Mouse (Mus musculus): Measurements from ENCODE around the gene Ms4a18. TPM values are rescaled to one million over a fixed set of nuclear protein-coding genes. Genes with fewer than 3 reads are reported as not detected.
"Not testable (repeated sequence)": the region's sequence is repeated elsewhere in the genome, so short reads cannot be mapped to it uniquely, and the experiment has no call there.

Ms4a18 gene
- total RNA-seq (2021) = not detected
- long read RNA-seq, experiment 1 = 0 reads
- long read RNA-seq, experiment 2 = 0 reads

DNA sequence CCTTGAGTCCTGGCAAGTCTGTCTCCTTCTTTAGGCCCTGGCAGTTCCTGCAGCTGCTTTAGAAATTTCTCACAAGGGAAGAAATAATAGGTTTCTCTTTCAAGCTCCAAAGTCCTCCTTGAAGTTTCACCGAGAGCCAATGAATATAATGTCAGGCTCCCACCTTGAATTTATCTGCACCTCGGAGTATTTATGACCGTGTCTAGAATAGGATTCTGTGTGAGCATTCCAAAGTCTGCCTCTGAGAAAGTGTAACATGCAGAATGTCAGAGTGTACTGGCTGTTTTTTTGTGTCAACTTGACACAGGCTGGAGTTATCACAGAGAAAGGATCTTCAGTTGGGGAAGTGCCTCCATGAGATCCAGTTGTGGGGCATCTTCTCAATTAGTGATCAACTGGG lies at the start of gene Ms4a18:
Gene Ms4a18, minus strand, starts transcription at position 141 of the 400 bp plus-strand sequence.
- H3K4me3 ChIP-seq = no peak within 1 kb of the TSS
- TF ChIP-seq CTCF (conservative IDR thresholded peaks at IDR 0.05) = no peak
- no peak within 1 kb of the TSS for H3K27ac ChIP-seq
- no peak for DNase-seq (ENCODE audit: low spot score in 2 of 2)

DNA sequence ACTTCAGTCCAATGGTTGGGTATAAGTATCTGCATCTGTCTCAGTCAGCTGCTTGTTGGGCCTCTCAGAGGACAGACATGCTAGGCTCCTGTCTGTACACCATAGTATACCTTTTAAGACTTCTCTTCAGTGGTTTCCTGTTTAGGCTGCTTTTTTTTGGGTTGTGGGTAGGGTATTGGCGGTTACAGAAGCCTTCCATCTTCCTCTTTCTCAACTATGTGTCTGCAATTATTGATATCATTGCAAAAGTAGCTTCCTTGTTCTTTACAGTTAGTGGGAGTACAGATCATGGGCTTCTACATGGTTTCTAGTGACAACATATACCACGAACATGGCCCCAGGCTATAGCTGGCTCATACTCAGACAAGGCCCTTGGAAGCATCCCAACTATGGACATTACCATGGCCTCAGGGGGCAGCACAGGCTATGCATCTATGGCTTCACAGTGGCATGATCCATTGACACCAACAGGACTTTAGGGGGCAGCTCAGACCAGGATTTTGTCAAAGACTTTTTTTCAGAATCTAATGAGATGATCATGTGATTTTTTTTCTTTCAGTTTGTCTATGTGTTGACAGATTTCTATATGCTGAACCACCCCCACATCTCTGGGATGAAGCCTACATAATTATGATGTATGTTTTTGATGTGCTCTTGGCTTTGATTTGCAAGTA lies 47.5 kb upstream of the Ms4a18 start:
- Histone ChIP-seq H3K27ac (no peak overlapping the region), H3K4me3 (no peak overlapping the region)
- no peak for DNase-seq (ENCODE audit: low spot score in 2 of 2)
- TF ChIP-seq CTCF (conservative IDR thresholded peaks at IDR 0.05) = no peak

DNA sequence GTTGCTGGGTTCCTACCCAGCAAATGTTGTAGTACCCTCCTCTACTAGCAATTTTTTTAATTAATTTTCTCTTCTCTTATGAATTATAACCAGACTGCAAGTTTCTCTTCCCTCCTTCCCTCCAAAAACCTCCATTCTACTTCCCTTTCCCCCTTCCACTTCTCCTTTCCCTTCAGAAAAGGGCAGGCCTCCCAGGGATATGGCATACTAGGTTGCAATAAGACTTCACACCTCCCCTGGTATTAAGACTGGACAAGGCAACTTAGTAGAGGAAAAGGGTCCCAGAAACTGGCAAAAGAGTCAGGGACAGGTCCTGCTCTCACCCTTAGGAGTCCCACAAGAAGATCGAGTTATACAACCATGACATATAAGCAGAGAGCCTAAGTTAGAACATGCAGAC lies 43.1 kb upstream of the Ms4a18 start:
- no peak for TF ChIP-seq CTCF (conservative IDR thresholded peaks at IDR 0.05)
- H3K4me3 ChIP-seq = no peak overlapping the region
- DNase-seq (ENCODE audit: low spot score in 2 of 2) = no peak
- no peak overlapping the region for H3K27ac ChIP-seq

DNA sequence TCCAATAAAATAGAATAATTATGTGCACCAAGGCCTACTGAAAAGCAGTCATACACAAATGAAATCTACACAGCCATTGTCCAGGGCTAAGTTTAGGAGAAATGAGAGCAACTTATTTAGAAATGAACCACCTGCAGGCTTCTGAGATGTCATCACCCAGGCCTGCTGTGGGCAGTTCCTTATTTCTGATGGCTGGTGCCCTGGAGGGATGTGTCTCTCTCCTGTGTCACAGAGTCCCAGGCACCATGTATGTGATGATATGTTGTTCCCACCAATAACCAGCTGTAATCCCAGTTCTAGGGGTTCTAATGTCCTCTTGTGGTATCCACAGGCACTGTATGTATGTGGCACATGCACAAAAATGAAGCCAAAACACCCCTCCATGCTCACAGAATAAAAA lies 42.1 kb upstream of the Ms4a18 start:
- TF ChIP-seq CTCF (conservative IDR thresholded peaks at IDR 0.05) = no peak
- no peak overlapping the region for H3K27ac ChIP-seq
- no peak overlapping the region for H3K4me3 ChIP-seq
- DNase-seq (ENCODE audit: low spot score in 2 of 2) = no peak

DNA sequence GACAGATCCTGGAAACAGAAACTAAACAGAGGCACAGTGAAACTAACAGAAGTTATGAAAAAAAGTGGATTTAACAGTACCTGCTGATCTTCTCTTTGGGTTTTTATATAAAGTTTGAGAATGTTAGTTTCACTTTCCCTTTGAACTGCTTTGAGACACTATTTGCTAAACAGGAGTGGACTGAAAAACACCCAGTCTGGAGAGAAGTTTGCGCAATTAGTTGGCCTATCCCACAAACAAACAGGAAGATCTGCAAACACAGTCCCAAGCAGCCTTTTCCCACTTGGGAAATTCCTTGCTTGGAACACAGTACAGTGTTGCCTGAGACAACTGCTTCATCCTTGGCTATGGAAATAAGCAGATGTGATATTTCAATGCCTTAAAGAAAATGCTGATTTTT lies 37.9 kb upstream of the Ms4a18 start:
- H3K4me3 ChIP-seq = not testable (repeated sequence)

DNA sequence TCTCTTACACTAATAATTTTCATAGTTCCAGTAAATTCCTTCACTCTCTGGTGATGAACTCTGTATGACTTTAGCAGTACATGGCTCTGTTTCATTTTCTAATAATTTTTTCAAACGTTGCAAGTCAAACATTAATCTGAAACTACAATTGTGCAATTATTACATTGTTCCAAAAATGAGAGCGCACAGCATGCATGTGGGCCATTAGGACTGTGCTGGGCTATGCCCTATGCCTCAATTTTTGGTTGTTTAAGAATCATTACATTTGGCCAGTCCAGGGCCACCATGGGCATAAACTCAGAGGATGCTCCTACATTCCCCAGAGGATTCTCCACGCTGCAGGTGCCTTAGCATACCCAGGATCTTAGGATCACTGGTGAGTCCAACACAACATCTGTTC lies 35.4 kb upstream of the Ms4a18 start:
- no peak for DNase-seq (ENCODE audit: low spot score in 2 of 2)
- no peak for TF ChIP-seq CTCF (conservative IDR thresholded peaks at IDR 0.05)
- Histone ChIP-seq H3K27ac (no peak overlapping the region), H3K4me3 (no peak overlapping the region)

More for the DNA sequence above, 37.9 kb upstream of the Ms4a18 start:
- DNase-seq (ENCODE audit: low spot score in 2 of 2); H3K27ac ChIP-seq: not testable (repeated sequence)

DNA sequence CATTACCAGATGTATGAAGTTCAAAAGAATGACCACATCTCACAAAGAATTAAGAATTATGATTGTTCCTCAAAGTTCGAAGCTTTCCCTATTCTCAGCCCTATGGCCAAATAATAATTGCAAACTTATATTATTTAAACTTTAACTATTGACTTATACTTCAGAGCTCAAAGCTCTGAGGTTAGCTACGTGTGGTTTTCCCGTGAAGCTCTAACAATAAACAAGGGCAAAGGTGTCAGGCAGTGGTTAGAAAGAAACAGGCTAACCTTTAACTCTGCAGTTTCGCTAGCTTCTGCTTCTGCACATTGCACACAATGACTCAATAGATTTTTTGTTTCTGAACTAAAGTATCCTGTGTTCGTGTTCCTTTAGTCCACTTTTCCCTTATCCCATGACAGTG lies 35.0 kb upstream of the Ms4a18 start:
- DNase-seq (ENCODE audit: low spot score in 2 of 2) = no peak
- H3K27ac ChIP-seq = no peak overlapping the region
- no peak for TF ChIP-seq CTCF (conservative IDR thresholded peaks at IDR 0.05)

DNA sequence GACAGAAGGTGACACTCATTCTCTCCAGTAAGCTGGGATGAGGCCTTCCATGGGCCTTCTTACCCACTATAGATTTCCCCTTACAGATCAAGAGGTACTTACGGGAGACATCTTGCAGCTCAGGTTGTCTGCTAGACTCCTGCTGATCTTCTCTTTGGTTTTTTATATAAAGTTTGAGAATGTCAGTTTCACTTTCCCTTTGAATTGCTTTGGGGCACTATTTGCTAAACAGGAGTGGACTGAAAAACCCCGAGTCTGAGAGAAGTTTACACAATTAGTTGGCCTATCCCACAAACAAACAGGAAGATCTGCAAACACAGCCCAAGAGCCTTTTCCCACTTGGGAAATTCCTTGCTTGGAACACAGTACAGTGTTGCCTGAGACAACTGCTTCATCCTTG lies 32.5 kb upstream of the Ms4a18 start:
- no peak for TF ChIP-seq CTCF (conservative IDR thresholded peaks at IDR 0.05)
- no peak overlapping the region for H3K4me3 ChIP-seq
- no peak for DNase-seq (ENCODE audit: low spot score in 2 of 2)
- peak overlapping the region; percentile 57; the same call in 1 of the 2 replicates for H3K27ac ChIP-seq

More for the DNA sequence above, 35.0 kb upstream of the Ms4a18 start:
- H3K4me3 ChIP-seq = no peak overlapping the region

DNA sequence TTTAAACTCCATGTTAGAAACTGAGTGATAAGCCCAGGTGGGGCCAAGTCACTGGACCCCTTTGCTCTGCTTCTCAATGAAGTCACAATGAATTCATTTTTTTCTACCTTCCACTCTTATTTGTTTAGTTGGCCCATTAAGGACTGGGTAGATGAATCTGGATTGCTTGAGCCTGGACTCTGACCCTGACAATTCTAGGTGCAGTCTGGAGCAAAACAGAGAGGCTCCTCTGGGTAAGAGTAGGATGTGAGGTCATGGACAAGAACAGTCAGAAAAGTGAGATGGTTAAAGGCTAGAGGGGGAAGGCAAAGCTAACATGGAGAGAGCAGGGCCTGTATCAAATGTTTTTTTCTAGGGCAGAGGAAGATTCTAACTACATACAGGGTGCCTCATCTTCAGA lies 31.6 kb upstream of the Ms4a18 start:
- TF ChIP-seq CTCF (conservative IDR thresholded peaks at IDR 0.05) = no peak

DNA sequence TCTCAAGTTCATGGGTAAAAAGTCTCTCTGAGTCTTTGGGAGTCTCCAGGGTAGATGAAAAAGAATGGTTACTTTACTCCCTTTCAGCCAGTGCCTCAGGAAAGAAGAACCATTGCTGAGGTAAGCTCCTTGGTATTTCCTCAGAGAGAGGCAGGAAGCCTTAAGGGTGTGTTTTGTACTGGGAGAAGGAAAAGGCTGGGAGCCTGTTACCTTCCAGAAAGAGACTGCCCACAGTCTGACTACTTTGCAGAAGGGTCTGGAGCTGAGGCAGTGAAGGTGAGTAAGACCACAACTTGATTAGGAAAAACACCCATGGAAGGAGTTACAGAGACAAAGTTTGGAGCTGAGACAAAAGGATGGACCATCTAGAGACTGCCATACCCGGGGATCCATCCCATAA lies 30.7 kb upstream of the Ms4a18 start:
- Histone ChIP-seq H3K4me3 (no peak overlapping the region), H3K27ac (0 out of 2 replicates have a peak overlapping the region, but pooled peaks have one; percentile 23)
- DNase-seq (ENCODE audit: low spot score in 2 of 2) = no peak
- no peak for TF ChIP-seq CTCF (conservative IDR thresholded peaks at IDR 0.05)

More for the DNA sequence above, 31.6 kb upstream of the Ms4a18 start:
- DNase-seq (ENCODE audit: low spot score in 2 of 2) = no peak
- H3K27ac ChIP-seq = no peak overlapping the region
- no peak overlapping the region for H3K4me3 ChIP-seq

DNA sequence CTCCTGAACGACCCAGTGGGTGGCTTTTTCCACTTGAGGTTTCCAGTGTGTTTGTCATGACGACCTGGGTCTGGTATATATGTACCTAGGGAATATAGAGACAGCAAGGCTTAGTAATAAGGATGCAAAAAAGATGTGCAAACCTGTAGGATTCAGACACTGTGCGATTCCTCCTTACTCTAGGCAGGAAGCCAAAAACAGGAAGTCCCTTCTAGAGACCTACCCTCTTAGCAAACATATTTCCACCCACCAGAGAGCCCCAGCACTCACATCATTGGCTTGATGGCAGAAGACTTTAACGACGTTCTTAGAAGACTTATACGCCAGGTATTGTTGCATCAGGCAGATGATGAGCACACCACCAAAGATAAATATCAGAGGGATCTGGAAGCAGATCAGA lies 30.2 kb upstream of the Ms4a18 start:
- Histone ChIP-seq H3K27ac (peak overlapping the region; percentile 23; the same call in 1 of the 2 replicates), H3K4me3 (no peak overlapping the region)
- TF ChIP-seq CTCF (conservative IDR thresholded peaks at IDR 0.05) = no peak
- DNase-seq (ENCODE audit: low spot score in 2 of 2) = no peak

DNA sequence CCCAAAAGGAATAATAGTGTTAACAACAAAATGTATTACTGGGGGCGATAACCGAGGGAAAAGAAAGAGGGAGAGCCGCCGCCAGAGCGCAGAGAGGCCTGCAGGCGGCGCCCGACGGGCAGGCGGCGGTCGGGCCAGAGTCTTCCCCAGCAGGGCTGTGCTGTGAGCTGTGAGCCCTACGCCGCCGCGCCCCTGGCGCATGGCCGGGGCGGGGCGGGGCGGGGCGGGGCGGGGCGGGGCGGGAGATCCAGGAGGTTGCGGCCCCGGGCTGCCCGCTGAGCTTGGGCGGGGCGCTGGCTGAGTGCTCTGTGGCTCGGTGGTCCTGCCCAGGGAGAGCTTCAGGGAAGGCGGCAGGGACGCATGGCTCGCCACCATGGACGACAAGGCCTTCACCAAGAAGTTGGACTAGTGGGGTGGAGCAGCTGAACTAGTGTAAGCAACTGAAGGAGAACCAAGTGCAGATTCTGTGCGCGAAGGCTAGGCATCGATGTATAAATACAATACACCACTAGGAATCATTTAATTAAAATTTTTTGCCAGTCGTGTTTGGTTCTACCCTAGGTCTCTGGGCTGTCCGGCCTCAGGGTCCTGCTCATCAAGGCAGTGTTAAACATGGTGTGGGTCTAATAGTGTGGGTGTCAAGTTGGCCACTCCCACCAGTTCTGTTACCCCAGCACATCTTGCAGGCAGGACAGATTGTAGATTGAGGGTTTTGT lies 27.3 kb upstream of the Ms4a18 start:
- Histone ChIP-seq H3K4me3 (peak overlapping the region; percentile 43), H3K27ac (no peak overlapping the region)
- DNase-seq (ENCODE audit: low spot score in 2 of 2) = peak in 1 of 2 experiments; percentile 33
- peak; percentile 79 for TF ChIP-seq CTCF (conservative IDR thresholded peaks at IDR 0.05)

DNA sequence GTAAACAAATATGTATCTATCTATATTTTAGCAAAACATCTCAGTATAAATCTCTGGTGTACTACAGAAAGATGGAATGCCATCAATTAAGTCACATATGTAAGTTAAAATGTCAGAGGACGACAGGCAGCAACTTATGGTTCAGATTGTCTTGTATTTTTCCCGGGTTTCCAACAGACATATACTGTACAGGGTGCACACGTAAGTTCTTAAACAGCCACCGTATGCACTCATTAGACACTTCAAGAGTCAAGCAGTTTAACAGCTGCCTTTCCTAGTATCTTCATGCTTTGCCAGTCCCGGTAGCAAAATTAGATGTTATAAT lies 26.8 kb upstream of the Ms4a18 start:
- no peak overlapping the region for H3K27ac ChIP-seq
- no peak for TF ChIP-seq CTCF (conservative IDR thresholded peaks at IDR 0.05)
- no peak for DNase-seq (ENCODE audit: low spot score in 2 of 2)
- H3K4me3 ChIP-seq = peak overlapping the region; percentile 43

DNA sequence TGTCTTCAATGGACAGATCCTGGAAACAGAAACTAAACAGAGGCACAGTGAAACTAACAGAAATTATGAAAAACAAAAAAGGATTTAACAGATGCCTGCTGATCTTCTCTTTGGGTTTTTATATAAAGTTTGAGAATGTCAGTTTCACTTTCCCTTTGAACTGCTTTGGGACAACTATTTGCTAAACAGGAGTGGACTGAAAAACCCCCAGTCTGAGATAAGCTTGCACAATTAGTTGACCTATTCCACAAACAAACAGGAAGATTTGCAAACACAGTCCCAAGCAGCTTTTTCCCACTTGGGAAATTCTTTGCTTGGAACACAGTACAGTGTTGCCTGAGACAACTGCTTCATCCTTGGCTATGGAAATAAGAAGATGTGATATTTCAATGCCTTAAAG lies 19.7 kb upstream of the Ms4a18 start:
- no peak overlapping the region for H3K27ac ChIP-seq
- no peak for DNase-seq (ENCODE audit: low spot score in 2 of 2)
- no peak for TF ChIP-seq CTCF (conservative IDR thresholded peaks at IDR 0.05)

More for the DNA sequence above, 19.7 kb upstream of the Ms4a18 start:
- H3K4me3 ChIP-seq = no peak overlapping the region

Data from layer of hippocampus, adult 2 months (tissue).